Mouse (Mus musculus) embryonic facial prominence, embryonic 15.5 days (tissue): ENCODE results near the gene Prdm12. TPM values are rescaled to one million over a fixed set of nuclear protein-coding genes. Genes with fewer than 3 reads are reported as not detected.

ENCODE experiments used
- ATAC-seq: fragments of 200-750 bp; cut with Nextera tagmentation; 2 replicates; pipeline ENCODE4 v1.8.0; 2017; ENCODE audit warnings: low read depth, moderate TSS enrichment; ENCODE audit not compliant: insufficient number of reproducible peaks, low FRiP score, low TSS enrichment
- H3K27ac ChIP-seq: fragments of 300-500 bp; sonication (generic); replicated peaks from 2 replicates; pipeline ENCODE4 v1.5.1; 2015; ENCODE audit warnings: mild to moderate bottlenecking, inconsistent platforms
- H3K27me3 ChIP-seq: fragments of 300-500 bp; sonication (generic); 2 replicates; pipeline ENCODE4 v1.6.1; 2015; ENCODE audit warnings: inconsistent platforms
- H3K36me3 ChIP-seq: fragments of 300-500 bp; sonication (generic); 2 replicates; pipeline ENCODE4 v1.6.1; 2015; ENCODE audit warnings: mild to moderate bottlenecking, inconsistent platforms
- H3K4me1 ChIP-seq: fragments of 300-500 bp; sonication (generic); 2 replicates; pipeline ENCODE4 v1.6.1; 2015; ENCODE audit warnings: inconsistent platforms
- H3K4me2 ChIP-seq: fragments of 300-500 bp; sonication (generic); replicated peaks from 2 replicates; pipeline ENCODE4 v1.6.1; 2015; ENCODE audit warnings: mild to moderate bottlenecking, inconsistent platforms
- H3K4me3 ChIP-seq: fragments of 300-500 bp; sonication (generic); replicated peaks from 2 replicates; pipeline ENCODE4 v1.5.1; 2015; ENCODE audit warnings: mild to moderate bottlenecking, inconsistent platforms
- H3K9ac ChIP-seq: fragments of 300-500 bp; sonication (generic); 2 replicates; pipeline ENCODE4 v1.6.1; 2015; ENCODE audit warnings: inconsistent platforms
- H3K9me3 ChIP-seq: fragments of 300-500 bp; sonication (generic); replicated peaks from 2 replicates; pipeline ENCODE4 v1.6.1; 2016; ENCODE audit warnings: inconsistent platforms
- WGBS: fragments of 180-500 bp; shearing (Covaris S2); methylation state at CpG from one replicate; pipeline ENCODE4 v1.1.7; 2015; 5-methylcytosine and 5-hydroxymethylcytosine counted together
- microRNA-seq: library from miRNA; unstranded; fragments of <30 nt; microRNA quantifications from one replicate; pipeline ENCODE4, GENCODE M21; 2016; ENCODE audit warnings: borderline number of aligned reads
- polyA plus RNA-seq: library from polyadenylated mRNA; unstranded; fragments of >200 nt; fragmentation: Nextera tagmentation; extraction: Ambion mirVana; gene quantifications from 2 replicates; pipeline ENCODE4 v1.2.1, GENCODE M21; 2015

Prdm12 gene
- polyA plus RNA-seq, 1 experiment from 2014 or later, result 0.19 TPM

DNA sequence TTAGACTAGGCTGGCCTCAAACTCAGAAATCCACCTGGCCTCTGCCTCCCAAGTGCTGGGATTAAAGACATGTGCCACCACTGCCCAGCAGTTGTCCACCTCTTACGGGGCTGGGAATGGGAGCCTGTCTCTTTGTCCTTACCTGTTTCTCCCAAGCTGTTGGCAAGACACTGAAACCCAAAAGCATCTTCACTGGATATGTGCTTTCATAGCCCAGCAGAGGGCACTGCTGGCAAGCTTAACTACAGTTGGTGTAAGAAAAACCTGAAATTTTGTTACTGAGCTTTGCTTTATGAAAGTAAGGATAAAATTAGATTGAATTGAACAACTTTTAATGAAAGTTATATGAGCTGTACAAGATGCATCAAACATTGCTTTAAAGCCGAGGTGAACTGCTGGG lies 43.8 kb downstream of the Prdm12 start:
- no peak for ATAC-seq
- peaks cover 23% of the 10 kb centered on the region for H3K36me3 ChIP-seq
- H3K27me3 ChIP-seq, result no peaks in the 10 kb centered on the region
- no peak overlapping the region for H3K4me3 ChIP-seq
- H3K4me1 ChIP-seq, result peaks cover 5% of the 10 kb centered on the region
- H3K9ac ChIP-seq, result no peak overlapping the region
- H3K9me3 ChIP-seq, result no peaks in the 10 kb centered on the region
- no peak overlapping the region for H3K4me2 ChIP-seq
- H3K27ac ChIP-seq, result no peak overlapping the region
- 17% methylated on average over 2 of the region's 2 CpGs for WGBS

DNA sequence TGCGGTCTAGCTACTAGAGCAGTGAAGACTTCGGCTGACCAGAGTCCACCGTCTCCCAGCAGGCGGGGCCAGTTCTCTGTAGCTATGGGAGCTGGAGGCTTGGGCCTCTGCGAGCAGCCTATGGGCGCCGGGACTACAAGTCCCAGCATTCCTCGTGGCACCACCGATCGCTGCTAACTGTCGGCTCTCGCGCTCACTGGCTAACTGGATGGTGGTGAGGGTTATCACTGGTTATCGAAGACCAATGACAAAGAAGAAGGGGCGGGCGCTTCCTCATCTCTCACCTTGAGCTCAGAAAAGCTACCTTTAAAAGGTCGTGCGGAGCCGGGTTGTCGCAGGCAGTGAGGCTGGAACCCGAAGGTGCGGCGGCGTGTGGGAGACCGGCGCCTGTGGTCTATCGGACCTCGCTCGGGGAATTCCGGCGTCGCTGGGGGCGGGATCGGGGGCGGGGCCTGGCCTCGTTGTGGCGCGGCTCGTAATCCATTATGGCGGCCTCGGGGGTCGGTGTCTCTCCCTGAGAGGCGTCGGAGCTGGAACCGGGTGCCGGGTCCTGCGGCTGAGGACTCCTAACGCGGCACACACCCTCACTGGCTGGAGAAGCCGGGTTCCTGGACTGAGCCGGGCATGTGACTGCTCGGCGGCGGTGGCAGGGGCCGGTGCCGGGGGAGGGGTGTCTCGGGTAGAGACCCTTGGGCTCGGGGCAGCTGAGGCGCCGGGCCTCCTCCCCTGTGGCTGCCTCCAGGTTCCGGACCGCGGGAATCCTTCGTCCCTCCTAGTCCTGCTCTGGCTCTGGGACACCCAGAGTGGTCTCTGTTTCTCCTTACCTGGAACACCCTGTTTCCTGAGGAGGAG lies 48.5 kb downstream of the Prdm12 start, which contains the start of gene Abl1:
Gene Abl1, plus strand, starts transcription at position 303 of the 852 bp plus-strand sequence.
- H3K27ac ChIP-seq, result peak within 1 kb of the TSS; percentile 93
- H3K27me3 ChIP-seq, result no peaks in the 10 kb centered on the region
- H3K36me3 ChIP-seq, result no peaks in the 10 kb centered on the region
- peak within 1 kb of the TSS; percentile 72 for H3K4me2 ChIP-seq
- under 1% methylated on average over 64 of the region's 64 CpGs for WGBS
- no peaks in the 10 kb centered on the region for H3K9me3 ChIP-seq
- peaks cover 17% of the 10 kb centered on the region for H3K4me1 ChIP-seq
- H3K9ac ChIP-seq, result peak within 1 kb of the TSS; percentile 94
- peak within 1 kb of the TSS; percentile 98 for H3K4me3 ChIP-seq
- peak; percentile 100 for ATAC-seq

DNA sequence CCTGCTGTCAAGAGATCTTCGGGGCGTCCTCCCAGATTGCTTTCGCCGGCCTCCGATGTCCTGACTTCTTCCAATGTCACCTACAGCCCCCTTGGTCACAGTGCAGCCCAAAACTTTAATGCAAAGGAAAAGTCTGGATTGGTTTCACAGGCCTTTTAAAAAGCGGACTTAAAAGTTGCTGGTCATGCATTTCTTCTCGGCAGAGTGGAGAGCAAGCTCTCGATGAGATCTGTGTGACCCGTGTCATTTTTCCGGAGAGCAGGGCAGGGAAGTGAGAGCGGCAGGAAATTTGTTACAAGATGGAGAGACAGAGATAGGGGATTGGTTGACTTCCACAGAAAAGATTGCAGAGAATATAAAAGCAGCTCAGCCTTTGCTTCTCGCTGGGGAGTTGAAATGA lies 49.2 kb downstream of the Prdm12 start:
- H3K27ac ChIP-seq, result peak overlapping the region; percentile 93

DNA sequence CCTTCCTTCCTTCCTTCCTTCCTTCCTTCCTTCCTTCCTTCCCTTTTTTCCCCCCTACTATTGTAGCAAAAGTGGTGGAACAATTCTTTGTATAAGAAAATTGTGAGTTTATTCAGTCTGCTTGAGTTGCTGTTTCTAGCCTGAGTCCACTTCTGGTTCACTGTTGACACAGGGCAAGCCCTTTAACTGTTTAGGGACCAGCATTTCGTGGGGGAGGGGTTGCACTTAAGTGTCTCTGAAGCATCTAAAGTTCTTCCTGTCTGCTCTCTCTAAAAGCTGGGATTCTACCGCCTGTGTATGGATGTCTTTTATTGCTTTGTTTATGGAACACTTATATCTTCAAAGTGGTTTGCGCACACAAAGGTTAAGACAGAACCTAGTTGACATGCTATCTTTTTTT lies 50.2 kb downstream of the Prdm12 start:
- H3K9me3 ChIP-seq, result no peaks in the 10 kb centered on the region
- H3K4me3 ChIP-seq, result peak overlapping the region; percentile 98
- peak overlapping the region; percentile 72 for H3K4me2 ChIP-seq
- H3K27ac ChIP-seq, result no peak overlapping the region
- 42% methylated on average over 3 of the region's 3 CpGs for WGBS
- peaks cover 17% of the 10 kb centered on the region for H3K4me1 ChIP-seq
- H3K27me3 ChIP-seq, result no peaks in the 10 kb centered on the region
- no peaks in the 10 kb centered on the region for H3K36me3 ChIP-seq
- ATAC-seq, result no peak
- H3K9ac ChIP-seq, result no peak overlapping the region

More for the DNA sequence above, 49.2 kb downstream of the Prdm12 start:
- Histone ChIP-seq H3K4me1 (peaks cover 17% of the 10 kb centered on the region), H3K9ac (peak overlapping the region; percentile 94), H3K4me3 (peak overlapping the region; percentile 98), H3K27me3 (no peaks in the 10 kb centered on the region), H3K36me3 (no peaks in the 10 kb centered on the region), H3K4me2 (peak overlapping the region; percentile 72), H3K9me3 (no peaks in the 10 kb centered on the region)
- no peak for ATAC-seq
- under 1% methylated on average over 12 of the region's 12 CpGs for WGBS

DNA sequence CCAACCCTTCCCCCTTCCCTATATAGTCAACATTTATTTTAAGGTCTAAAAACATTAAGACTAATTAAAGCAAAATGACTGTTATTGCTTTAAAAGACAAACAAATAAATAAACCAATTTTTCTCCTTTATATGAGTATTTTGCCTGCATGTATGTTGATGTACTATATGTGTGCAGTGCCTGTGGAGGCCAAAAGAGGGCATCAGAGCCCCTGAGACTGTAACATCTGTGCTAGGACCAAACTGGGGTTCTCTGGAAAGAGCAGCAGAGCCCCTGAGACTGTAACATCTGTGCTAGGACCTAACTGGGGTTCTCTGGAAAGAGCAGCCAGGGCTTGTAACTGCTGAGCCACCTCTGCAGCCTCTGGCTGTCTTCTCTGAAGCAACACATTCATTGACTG lies 58.4 kb downstream of the Prdm12 start:
- ATAC-seq, result no peak
- Histone ChIP-seq H3K9ac (no peak overlapping the region), H3K27me3 (no peaks in the 10 kb centered on the region), H3K27ac (no peak overlapping the region), H3K9me3 (no peaks in the 10 kb centered on the region), H3K36me3 (peaks cover 36% of the 10 kb centered on the region), H3K4me2 (no peak overlapping the region), H3K4me1 (0 out of 2 replicates have a peak, but pooled peaks cover 3% of the 10 kb centered on the region), H3K4me3 (no peak overlapping the region)

DNA sequence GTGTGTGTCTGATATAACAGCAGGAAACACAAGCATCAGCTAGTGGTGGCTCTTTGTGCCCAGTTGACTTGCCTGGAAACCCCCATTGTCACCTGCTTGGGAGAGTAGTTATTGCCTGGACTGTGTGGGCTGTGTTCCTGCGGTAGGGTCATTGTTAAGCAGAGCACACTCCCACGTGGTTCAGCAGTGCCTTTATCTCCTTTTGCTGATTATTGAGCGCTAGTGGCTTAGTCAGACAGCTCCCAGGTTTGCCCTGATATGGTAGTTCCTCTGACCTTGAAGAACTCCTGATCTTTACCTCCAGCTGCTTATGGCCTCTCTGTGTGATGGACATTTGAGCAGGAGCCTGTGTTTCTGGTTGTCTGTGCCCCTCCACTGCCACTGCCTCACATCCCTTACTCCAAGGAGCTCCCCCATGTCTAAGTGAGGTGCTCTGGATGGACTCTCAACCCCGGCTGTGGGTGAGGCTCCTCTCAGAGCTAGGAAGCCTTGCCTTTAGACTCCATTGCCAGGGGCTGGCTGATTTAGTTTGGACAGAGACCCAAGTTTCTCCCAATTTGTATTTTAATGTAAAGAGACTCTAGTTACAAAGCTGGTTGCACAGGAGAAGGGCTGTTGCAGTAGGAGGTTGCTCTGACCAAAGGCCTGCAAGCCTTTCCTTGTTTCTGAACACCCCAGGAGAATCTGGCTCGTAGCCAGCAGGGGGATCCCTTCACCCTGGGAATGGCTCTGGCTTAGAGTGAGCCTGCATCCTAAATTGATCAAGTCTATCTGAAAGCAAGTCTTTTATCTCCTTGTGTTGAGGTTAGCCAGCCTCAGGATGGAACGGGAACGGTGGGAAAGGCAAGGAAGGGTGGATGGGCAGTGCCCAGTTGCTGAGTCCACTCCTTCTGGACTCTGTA lies 61.0 kb downstream of the Prdm12 start:
- Histone ChIP-seq H3K27ac (no peak overlapping the region), H3K4me3 (no peak overlapping the region), H3K4me2 (no peak overlapping the region), H3K4me1 (0 out of 2 replicates have a peak, but pooled peaks cover 3% of the 10 kb centered on the region), H3K9me3 (no peaks in the 10 kb centered on the region), H3K9ac (no peak overlapping the region), H3K27me3 (no peaks in the 10 kb centered on the region), H3K36me3 (peaks cover 30% of the 10 kb centered on the region)
- no peak for ATAC-seq
- WGBS, result 57% methylated on average over 7 of the region's 7 CpGs

DNA sequence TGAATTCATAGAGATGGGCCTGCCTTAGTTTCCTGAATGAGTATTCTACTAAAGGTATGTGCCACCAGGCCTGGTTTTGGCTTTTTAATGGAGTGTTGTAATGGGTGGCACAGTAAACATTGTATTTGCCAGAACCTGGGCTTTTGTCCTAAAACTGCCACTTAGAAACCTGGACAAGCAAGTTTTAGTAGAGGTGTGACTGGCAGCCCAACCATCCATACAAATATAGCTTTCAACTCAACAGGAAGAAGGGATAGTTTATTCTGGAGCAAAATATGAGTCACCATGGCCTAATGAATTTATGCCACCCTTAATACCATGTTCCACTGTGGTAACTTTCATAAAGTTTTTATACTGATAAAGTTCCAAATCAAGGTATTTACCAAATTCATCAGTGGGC lies 63.4 kb downstream of the Prdm12 start:
- ATAC-seq, result no peak
- H3K27me3 ChIP-seq, result no peaks in the 10 kb centered on the region
- H3K9ac ChIP-seq, result no peak overlapping the region
- H3K4me2 ChIP-seq, result no peak overlapping the region
- H3K4me3 ChIP-seq, result no peak overlapping the region
- H3K27ac ChIP-seq, result no peak overlapping the region
- peaks cover 16% of the 10 kb centered on the region for H3K36me3 ChIP-seq
- H3K9me3 ChIP-seq, result no peaks in the 10 kb centered on the region
- 0 out of 2 replicates have a peak, but pooled peaks cover 3% of the 10 kb centered on the region for H3K4me1 ChIP-seq

Small RNA genes within 50 kb of the gene (microRNA-seq; reads per million reads assigned to microRNA genes)
- not detected for gene Mir6998

Other genes with a start within 250 kb of the Prdm12 start
- 38.1 and 41.3 TPM in 2 replicates for gene Ass1, start 169.8 kb upstream of the Prdm12 start, polyA plus RNA-seq
- gene Fubp3, start 67.4 kb upstream of the Prdm12 start, polyA plus RNA-seq, result 74.1 and 83.0 TPM in 2 replicates
- 61.8 and 64.0 TPM in 2 replicates for gene Exosc2, start 30.7 kb downstream of the Prdm12 start, polyA plus RNA-seq
- 40.9 and 42.3 TPM in 2 replicates for gene Abl1, start 48.3 kb downstream of the Prdm12 start, polyA plus RNA-seq
- 0.07 TPM in 1 of 2 replicates, not detected in the other for gene Qrfp, start 170.5 kb downstream of the Prdm12 start, polyA plus RNA-seq
- 0.22 and 0.29 TPM in 2 replicates for gene Fibcd1, start 206.0 kb downstream of the Prdm12 start, polyA plus RNA-seq
- 6.1 and 7.2 TPM in 2 replicates for gene Lamc3, start 247.3 kb downstream of the Prdm12 start, polyA plus RNA-seq